Mouse (Mus musculus) liver, embryonic 14.5 days (tissue): ENCODE data around the gene Prrc2b. TPM values are rescaled to one million over a fixed set of nuclear protein-coding genes. Genes with fewer than 3 reads are reported as not detected.
A peak's percentile ranks its signal among the peaks of the same experiment; 100 is the strongest.

Experiments used
- ATAC-seq: fragments of 200-750 bp; cut with Nextera tagmentation; 2 replicates; pipeline ENCODE4 v1.8.0; 2017; ENCODE audit warnings: moderate number of reproducible peaks, mild to moderate bottlenecking, moderate library complexity; ENCODE audit not compliant: insufficient read depth
- DNase-seq, 3 experiments: peaks; one replicate each; pipeline ENCODE4 v3.0.0-alpha.2; 2012 to 2013; ENCODE audit warnings: low read depth in 3 of 3, low spot score in 3 of 3
- H3K27ac ChIP-seq: fragments of 300-500 bp; sonication (generic); 2 replicates; pipeline ENCODE4 v1.5.1; 2014; ENCODE audit warnings: moderate library complexity, mild to moderate bottlenecking, control low read depth, inconsistent platforms
- H3K27me3 ChIP-seq: fragments of 300-500 bp; sonication (generic); 2 replicates; pipeline ENCODE4 v1.6.1; 2014; ENCODE audit warnings: mild to moderate bottlenecking, low read length, moderate library complexity; ENCODE audit not compliant: control insufficient read depth, insufficient read depth
- H3K36me3 ChIP-seq: fragments of 300-500 bp; sonication (generic); replicated peaks from 2 replicates; pipeline ENCODE4 v1.6.1; 2014; ENCODE audit warnings: low read depth; ENCODE audit not compliant: control insufficient read depth, insufficient read depth
- H3K4me1 ChIP-seq, 2 experiments: fragments of 200-500 bp in 1 of 2; fragments of 300-500 bp in 1 of 2; sonication (generic) in 1 of 2; replicated peaks; 2 replicates each; pipeline ENCODE4 v1.6.1; 2012 to 2014; ENCODE audit warnings: antibody characterized with exemption in 1 of 2, inconsistent platforms in 1 of 2, low read length in 1 of 2; ENCODE audit not compliant: control insufficient read depth in 2 of 2, insufficient read depth in 2 of 2
- H3K4me2 ChIP-seq: fragments of 300-500 bp; sonication (generic); 2 replicates; pipeline ENCODE4 v1.6.1; 2014; ENCODE audit warnings: low read depth, mild to moderate bottlenecking, control low read depth, moderate library complexity
- H3K4me3 ChIP-seq, 2 experiments: fragments of 200-500 bp in 1 of 2; fragments of 300-500 bp in 1 of 2; sonication (generic) in 1 of 2; 2 replicates each; pipeline ENCODE4 v1.5.1; 2012 to 2014; ENCODE audit warnings: low read depth in 2 of 2, low read length in 2 of 2, mild to moderate bottlenecking in 2 of 2, control low read depth in 1 of 2, inconsistent platforms in 1 of 2, moderate library complexity in 1 of 2; ENCODE audit not compliant: insufficient read depth in 1 of 2
- H3K9ac ChIP-seq: fragments of 300-500 bp; sonication (generic); replicated peaks from 2 replicates; pipeline ENCODE4 v1.6.1; 2014; ENCODE audit warnings: mild to moderate bottlenecking, control low read depth, moderate library complexity
- H3K9me3 ChIP-seq: fragments of 300-500 bp; sonication (generic); 2 replicates; pipeline ENCODE4 v1.6.1; 2016; ENCODE audit warnings: low read length, mixed read lengths; ENCODE audit not compliant: control insufficient read depth
- CTCF ChIP-seq: IDR thresholded peaks from 2 replicates; pipeline ENCODE4 v1.5.1; 2016; ENCODE audit warnings: antibody characterized with exemption, low read depth, control low read depth
- EP300 ChIP-seq: IDR thresholded peaks from 2 replicates; pipeline ENCODE4 v1.6.1; 2016; ENCODE audit warnings: antibody characterized with exemption, low read depth
- WGBS: fragments of 180-500 bp; shearing (Covaris S2); extraction: QIAGEN DNeasy Blood & Tissue Kit; methylation state at CpG from one replicate; pipeline ENCODE4 v1.1.7; 2014; ENCODE audit not compliant: insufficient replicate concordance; 5-methylcytosine and 5-hydroxymethylcytosine counted together
- polyA plus RNA-seq, 2 experiments: library from polyadenylated mRNA; depleted of rRNA in 1 of 2; stranded (reverse) in 1 of 2; unstranded in 1 of 2; fragments of >200 nt; fragmentation: Nextera tagmentation in 1 of 2; extraction: Ambion mirVana in 1 of 2; gene quantifications; 2 replicates each; pipeline versions ENCODE4 v1.2.1 to v1.2.3; 2012 to 2014

Prrc2b gene
- polyA plus RNA-seq, 2 experiments: 6.2 to 7.6 TPM

GRCm38 (mm10) chr2:32164503-32164902 is 13.6 kb downstream of the Prrc2b start:
- TF ChIP-seq CTCF (no peak), EP300 (no peak)
- Histone ChIP-seq H3K36me3 (no peaks in the 10 kb centered on the region), H3K9ac (peak overlapping the region; percentile 28; the same call in 1 of the 2 replicates), H3K4me1 (peaks cover 28 to 54% of the 10 kb centered on the region in 2 experiments), H3K27ac (peak overlapping the region; percentile 58), H3K4me3 (no peak overlapping the region), H3K27me3 (no peaks in the 10 kb centered on the region), H3K9me3 (no peaks in the 10 kb centered on the region), H3K4me2 (peak overlapping the region; percentile 40)
- DNase-seq (no peak), ATAC-seq (peak; percentile 73)
- 23% methylated on average over 12 of the region's 12 CpGs for WGBS

GRCm38 (mm10) chr2:32165040-32165800 is 14.3 kb downstream of the Prrc2b start:
- TF ChIP-seq CTCF (no peak), EP300 (no peak)
- Histone ChIP-seq H3K4me1 (peaks cover 28 to 50% of the 10 kb centered on the region in 2 experiments), H3K27me3 (no peaks in the 10 kb centered on the region), H3K4me3 (no peak overlapping the region), H3K9ac (peak overlapping the region; percentile 28; the same call in 1 of the 2 replicates), H3K36me3 (no peaks in the 10 kb centered on the region), H3K4me2 (peak overlapping the region; percentile 40), H3K9me3 (no peaks in the 10 kb centered on the region), H3K27ac (peak overlapping the region; percentile 58)
- DNase-seq (no peak), ATAC-seq (peak; percentile 27; the same call in 1 of the 2 replicates)
- 71% methylated on average over 11 of the region's 11 CpGs for WGBS

GRCm38 (mm10) chr2:32166581-32166980 is 15.7 kb downstream of the Prrc2b start:
- H3K36me3 ChIP-seq: no peaks in the 10 kb centered on the region
- no peak overlapping the region for H3K27ac ChIP-seq
- H3K4me3 ChIP-seq: no peak overlapping the region
- TF ChIP-seq EP300 (no peak), CTCF (no peak)
- ATAC-seq (no peak), DNase-seq (no peak)
- H3K4me1 ChIP-seq: peaks cover 28 to 46% of the 10 kb centered on the region in 2 experiments
- H3K9me3 ChIP-seq: no peaks in the 10 kb centered on the region
- no peaks in the 10 kb centered on the region for H3K27me3 ChIP-seq
- no peak overlapping the region for H3K9ac ChIP-seq
- WGBS: 7% methylated on average over 10 of the region's 10 CpGs
- H3K4me2 ChIP-seq: peak overlapping the region; percentile 45

GRCm38 (mm10) chr2:32167034-32167770 is 16.3 kb downstream of the Prrc2b start:
- no peak for DNase-seq
- H3K9ac ChIP-seq: 0 out of 2 replicates have a peak overlapping the region, but pooled peaks have one; percentile 20
- no peak for ATAC-seq

GRCm38 (mm10) chr2:32167819-32168218 is 16.9 kb downstream of the Prrc2b start:
- no peaks in the 10 kb centered on the region for H3K36me3 ChIP-seq
- WGBS: 10% methylated on average over 7 of the region's 7 CpGs
- DNase-seq: peak in 2 of 3 experiments; percentile 40 to 50
- H3K27me3 ChIP-seq: no peaks in the 10 kb centered on the region
- H3K4me3 ChIP-seq: no peak overlapping the region
- peaks cover 28 to 40% of the 10 kb centered on the region in 2 experiments for H3K4me1 ChIP-seq
- peak; percentile 50; the same call in 1 of the 2 replicates for ATAC-seq
- H3K4me2 ChIP-seq: peak overlapping the region; percentile 45
- TF ChIP-seq CTCF: peak; percentile 47; the same call in 1 of the 2 replicates
- no peak for TF ChIP-seq EP300
- H3K9me3 ChIP-seq: no peaks in the 10 kb centered on the region
- H3K9ac ChIP-seq: no peak overlapping the region
- H3K27ac ChIP-seq: peak overlapping the region; percentile 47; the same call in 1 of the 2 replicates

More at GRCm38 (mm10) chr2:32167034-32167770, 16.3 kb downstream of the Prrc2b start:
- H3K4me2 ChIP-seq: peak overlapping the region; percentile 45
- peak overlapping the region; percentile 47 for H3K27ac ChIP-seq
- no peaks in the 10 kb centered on the region for H3K9me3 ChIP-seq
- H3K4me3 ChIP-seq: no peak overlapping the region
- peaks cover 28 to 43% of the 10 kb centered on the region in 2 experiments for H3K4me1 ChIP-seq
- H3K36me3 ChIP-seq: no peaks in the 10 kb centered on the region
- TF ChIP-seq CTCF (no peak), EP300 (no peak)
- H3K27me3 ChIP-seq: no peaks in the 10 kb centered on the region
- WGBS: 15% methylated on average over 16 of the region's 16 CpGs
